Mouse (Mus musculus) forebrain, embryonic 12.5 days (tissue): ENCODE measurements around the gene Ube2m. TPM values are rescaled to one million over a fixed set of nuclear protein-coding genes. Genes with fewer than 3 reads are reported as not detected.

Experiments used
- ATAC-seq: fragments of 200-750 bp; cut with Nextera tagmentation; 2 replicates; pipeline ENCODE4 v1.8.0; 2017; ENCODE audit warnings: moderate TSS enrichment; ENCODE audit not compliant: low FRiP score
- H3K27ac ChIP-seq: fragments of 300-500 bp; sonication (generic); 2 replicates; pipeline ENCODE4 v1.5.1; 2016; ENCODE audit warnings: mild to moderate bottlenecking
- H3K27me3 ChIP-seq: fragments of 300-500 bp; sonication (generic); 2 replicates; pipeline ENCODE4 v1.6.1; 2016; ENCODE audit warnings: mild to moderate bottlenecking
- H3K36me3 ChIP-seq: fragments of 300-500 bp; sonication (generic); replicated peaks from 2 replicates; pipeline ENCODE4 v1.6.1; 2016; ENCODE audit warnings: mild to moderate bottlenecking
- H3K4me1 ChIP-seq: fragments of 300-500 bp; sonication (generic); 2 replicates; pipeline ENCODE4 v1.6.1; 2016
- H3K4me2 ChIP-seq: fragments of 300-500 bp; sonication (generic); 2 replicates; pipeline ENCODE4 v1.6.1; 2016; ENCODE audit warnings: mild to moderate bottlenecking, moderate library complexity
- H3K4me3 ChIP-seq: fragments of 300-500 bp; sonication (generic); replicated peaks from 2 replicates; pipeline ENCODE4 v1.5.1; 2016; ENCODE audit warnings: mild to moderate bottlenecking
- H3K9ac ChIP-seq: fragments of 300-500 bp; sonication (generic); 2 replicates; pipeline ENCODE4 v1.6.1; 2016; ENCODE audit warnings: mild to moderate bottlenecking
- H3K9me3 ChIP-seq: fragments of 300-500 bp; sonication (generic); 2 replicates; pipeline ENCODE4 v1.6.1; 2016
- WGBS: fragments of 180-500 bp; shearing (Covaris S2); methylation state at CpG from one replicate; pipeline ENCODE4 v1.1.7; 2016; 5-methylcytosine and 5-hydroxymethylcytosine counted together
- polyA plus RNA-seq: library from polyadenylated mRNA; unstranded; fragments of >200 nt; fragmentation: Nextera tagmentation; extraction: Ambion mirVana; gene quantifications from 2 replicates; pipeline ENCODE4 v1.2.1, GENCODE M21; 2016

Gene Ube2m
- polyA plus RNA-seq, 1 experiment from 2014 or later: 154 TPM

DNA sequence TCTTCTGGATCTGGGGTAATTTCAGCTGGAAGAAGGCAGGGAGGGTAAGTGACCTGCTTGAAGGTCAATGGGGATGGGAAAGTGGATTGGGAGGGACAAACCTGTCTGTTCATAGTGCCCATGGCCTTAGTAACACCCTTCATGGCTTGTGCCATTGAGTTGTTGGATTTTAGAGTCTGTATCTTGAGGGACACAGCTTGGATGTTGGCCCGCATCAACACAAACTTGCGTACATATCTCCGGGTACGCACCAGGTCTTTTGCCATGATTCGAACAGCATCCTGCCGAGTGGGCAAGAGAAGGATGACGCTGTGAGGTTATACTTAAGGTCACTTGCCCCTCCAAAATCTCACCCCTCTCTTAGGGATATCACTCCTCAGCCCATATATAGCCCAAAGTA is 5.5 kb downstream of the Ube2m start:
- no peaks in the 10 kb centered on the region for H3K27me3 ChIP-seq
- no peak for ATAC-seq
- peaks cover 77% of the 10 kb centered on the region for H3K36me3 ChIP-seq
- H3K4me1 ChIP-seq: peaks cover 38% of the 10 kb centered on the region
- no peaks in the 10 kb centered on the region for H3K9me3 ChIP-seq
- no peak overlapping the region for H3K27ac ChIP-seq
- 94% methylated on average over 7 of the region's 7 CpGs for WGBS
- no peak overlapping the region for H3K9ac ChIP-seq
- H3K4me2 ChIP-seq: no peak overlapping the region
- H3K4me3 ChIP-seq: no peak overlapping the region

DNA sequence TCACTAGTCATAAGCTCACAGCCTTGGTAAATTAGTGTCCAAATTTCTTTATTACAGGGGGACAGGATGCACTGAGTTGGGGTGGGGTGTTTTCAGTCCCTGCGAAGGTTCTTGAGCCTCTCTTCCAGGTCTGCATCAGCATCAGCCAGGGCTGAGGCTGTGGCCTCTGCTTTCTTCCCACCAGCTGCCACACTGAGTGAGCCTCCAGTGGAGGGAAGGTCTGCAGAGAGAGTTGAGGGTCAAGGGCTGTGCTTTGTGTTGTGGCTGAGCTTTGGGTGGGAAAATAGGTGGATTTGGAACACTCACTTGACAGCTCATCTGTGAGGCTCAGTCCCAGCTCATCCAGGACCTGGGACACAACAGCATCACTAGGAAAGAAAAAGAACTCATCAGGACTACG is 6.1 kb downstream of the Ube2m start:
- H3K36me3 ChIP-seq: peaks cover 83% of the 10 kb centered on the region

DNA sequence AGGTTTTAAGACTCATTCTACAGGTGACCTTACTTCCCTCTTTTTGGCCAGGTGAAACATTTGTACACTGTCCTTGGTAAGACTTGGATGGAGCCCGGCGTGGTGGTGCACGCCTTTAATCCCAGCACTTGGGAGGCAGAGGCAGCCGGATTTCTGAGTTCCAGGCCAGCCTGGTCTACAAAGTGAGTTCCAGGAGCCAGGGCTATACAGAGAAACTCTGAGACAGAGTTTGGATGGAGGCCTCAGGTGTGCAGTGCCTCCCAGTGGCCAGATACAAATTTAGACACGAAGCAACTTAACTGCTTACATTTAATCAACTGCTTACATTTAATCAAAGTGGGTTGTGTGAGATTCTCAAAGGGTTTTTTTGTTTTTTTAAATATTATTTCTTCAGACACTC is 7.0 kb downstream of the Ube2m start:
- Histone ChIP-seq H3K36me3 (peaks cover 86% of the 10 kb centered on the region), H3K4me2 (no peak overlapping the region), H3K9me3 (no peaks in the 10 kb centered on the region), H3K4me3 (no peak overlapping the region), H3K4me1 (peaks cover 41% of the 10 kb centered on the region), H3K27ac (no peak overlapping the region), H3K27me3 (no peaks in the 10 kb centered on the region), H3K9ac (no peak overlapping the region)
- WGBS: 69% methylated on average over 5 of the region's 5 CpGs
- no peak for ATAC-seq

More for the DNA sequence above, 6.1 kb downstream of the Ube2m start:
- 87% methylated on average over 2 of the region's 2 CpGs for WGBS
- H3K27me3 ChIP-seq: no peaks in the 10 kb centered on the region
- H3K4me3 ChIP-seq: no peak overlapping the region
- no peak overlapping the region for H3K9ac ChIP-seq
- ATAC-seq: no peak
- no peak overlapping the region for H3K4me2 ChIP-seq
- no peak overlapping the region for H3K27ac ChIP-seq
- H3K9me3 ChIP-seq: no peaks in the 10 kb centered on the region
- H3K4me1 ChIP-seq: peaks cover 41% of the 10 kb centered on the region

DNA sequence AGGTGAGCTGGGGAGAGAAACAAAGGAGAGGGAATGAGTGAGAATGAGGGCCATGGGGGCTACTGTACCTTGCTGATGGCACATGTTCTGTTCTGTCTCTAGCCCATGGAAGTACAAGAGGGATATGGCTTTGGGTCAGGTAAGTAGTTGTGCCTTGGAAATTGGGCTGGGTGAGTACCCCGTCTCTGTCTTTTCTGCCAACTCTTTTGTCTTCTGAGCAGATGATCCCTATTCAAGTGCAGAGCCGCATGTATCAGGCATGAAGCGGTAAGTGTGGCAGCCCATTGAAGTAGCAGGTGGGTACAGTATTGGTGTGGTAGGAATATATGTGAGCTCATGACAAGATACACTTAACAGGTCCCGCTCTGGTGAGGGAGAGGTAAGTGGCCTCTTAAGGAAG is 9.1 kb downstream of the Ube2m start:
- no peak overlapping the region for H3K4me2 ChIP-seq
- peaks cover 83% of the 10 kb centered on the region for H3K36me3 ChIP-seq
- no peak overlapping the region for H3K9ac ChIP-seq
- H3K27me3 ChIP-seq: no peaks in the 10 kb centered on the region
- no peaks in the 10 kb centered on the region for H3K9me3 ChIP-seq
- no peak overlapping the region for H3K4me3 ChIP-seq
- H3K4me1 ChIP-seq: peaks cover 37% of the 10 kb centered on the region
- 89% methylated on average over 4 of the region's 4 CpGs for WGBS
- no peak for ATAC-seq
- no peak overlapping the region for H3K27ac ChIP-seq

DNA sequence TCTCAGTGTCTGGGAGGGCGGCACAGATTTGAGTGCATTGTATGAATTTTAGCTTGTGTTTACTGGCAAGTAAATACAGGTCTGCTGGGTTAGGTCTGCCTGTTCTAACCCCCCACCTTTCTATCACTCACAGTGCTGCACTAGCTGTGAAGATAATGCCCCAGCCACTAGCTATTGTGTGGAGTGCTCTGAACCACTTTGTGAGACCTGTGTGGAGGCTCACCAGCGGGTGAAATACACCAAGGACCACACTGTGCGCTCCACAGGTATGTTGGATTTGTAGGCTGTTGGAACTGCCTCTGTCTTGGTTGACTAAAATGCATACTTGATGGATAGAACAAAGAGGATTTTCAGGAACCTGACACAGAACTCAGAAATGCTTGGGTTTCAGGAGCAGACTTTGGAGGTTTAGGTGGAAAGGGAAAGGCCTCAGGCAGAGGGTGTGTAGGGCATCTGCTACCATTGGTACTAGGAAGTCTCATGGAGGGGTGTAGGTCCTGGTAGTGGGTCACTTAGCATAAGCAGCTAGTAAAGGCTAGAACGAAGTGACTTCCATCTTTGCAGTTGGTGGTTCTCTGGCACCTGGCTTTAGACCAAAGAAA is 12.5 kb downstream of the Ube2m start:
- Histone ChIP-seq H3K27ac (peak overlapping the region; percentile 100), H3K36me3 (peaks cover 53% of the 10 kb centered on the region), H3K9me3 (no peaks in the 10 kb centered on the region), H3K4me3 (peak overlapping the region; percentile 97), H3K27me3 (no peaks in the 10 kb centered on the region), H3K9ac (peak overlapping the region; percentile 98), H3K4me1 (peaks cover 33% of the 10 kb centered on the region), H3K4me2 (peak overlapping the region; percentile 99)
- no peak for ATAC-seq
- 35% methylated on average over 4 of the region's 4 CpGs for WGBS

DNA sequence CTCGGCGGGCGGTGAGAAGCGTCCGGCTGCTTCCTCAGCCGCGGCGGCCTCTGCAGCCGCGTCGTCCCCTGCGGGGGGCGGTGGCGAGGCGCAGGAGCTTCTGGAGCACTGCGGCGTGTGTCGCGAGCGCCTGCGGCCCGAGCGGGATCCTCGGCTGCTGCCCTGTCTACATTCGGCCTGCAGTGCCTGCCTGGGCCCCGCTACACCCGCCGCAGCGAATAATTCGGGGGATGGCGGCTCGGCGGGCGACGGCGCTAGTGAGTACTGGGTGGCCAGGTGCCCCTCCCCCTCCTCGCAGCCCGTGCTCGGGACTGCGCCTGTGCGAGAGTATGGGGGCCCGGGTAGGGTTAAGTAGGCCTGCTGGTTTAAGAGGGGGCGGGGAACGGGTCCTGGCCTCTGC is 13.3 kb downstream of the Ube2m start:
- Histone ChIP-seq H3K36me3 (peaks cover 45% of the 10 kb centered on the region), H3K4me2 (peak overlapping the region; percentile 99), H3K4me3 (peak overlapping the region; percentile 97), H3K9ac (peak overlapping the region; percentile 98), H3K4me1 (peaks cover 33% of the 10 kb centered on the region), H3K9me3 (no peaks in the 10 kb centered on the region), H3K27ac (peak overlapping the region; percentile 100), H3K27me3 (no peaks in the 10 kb centered on the region)
- 0% methylated on average over 37 of the region's 44 CpGs for WGBS
- ATAC-seq: peak; percentile 61

DNA sequence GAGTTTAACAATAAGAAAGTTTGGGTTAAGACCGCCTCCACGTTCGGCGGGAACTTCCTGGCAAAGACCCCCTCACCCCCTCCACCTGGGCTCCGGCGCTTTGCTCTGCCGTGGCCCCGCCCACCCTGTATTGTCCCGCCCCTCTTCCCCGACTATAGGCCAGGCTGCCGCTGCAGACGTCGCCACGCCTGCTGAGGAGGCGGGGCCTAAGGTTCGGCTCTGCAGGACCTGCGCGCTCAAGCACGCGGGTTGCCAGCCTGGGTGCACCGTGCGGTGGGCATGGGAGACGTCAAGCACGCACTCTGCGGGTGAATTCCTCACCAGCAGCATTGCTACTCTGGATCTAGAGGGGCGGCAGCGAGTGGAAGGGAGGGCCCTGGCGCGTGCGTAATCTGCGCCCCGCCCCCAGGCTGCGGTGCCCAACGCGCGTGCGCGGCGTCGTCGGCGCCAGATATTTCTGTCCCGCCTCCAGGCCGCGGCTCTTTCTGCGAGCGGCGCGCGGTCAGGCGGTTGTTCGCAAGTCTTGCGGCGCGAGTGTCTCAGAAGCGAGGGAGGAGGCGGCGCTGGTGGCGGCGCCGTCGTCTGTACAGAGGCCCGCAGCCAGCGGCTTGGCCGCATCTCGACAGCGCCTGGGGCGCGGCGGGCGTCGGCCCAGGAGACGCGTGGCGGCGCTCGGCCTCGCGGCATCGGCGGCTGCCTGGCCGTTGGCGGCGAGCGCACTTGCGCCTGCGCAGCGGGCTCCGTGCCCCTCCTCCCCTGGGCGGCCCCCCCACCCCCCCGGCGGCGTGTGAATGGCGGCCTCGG is 13.9 kb downstream of the Ube2m start:
- H3K9ac ChIP-seq: peak overlapping the region; percentile 98
- no peaks in the 10 kb centered on the region for H3K9me3 ChIP-seq
- H3K27me3 ChIP-seq: no peaks in the 10 kb centered on the region
- H3K4me2 ChIP-seq: peak overlapping the region; percentile 99
- H3K4me3 ChIP-seq: peak overlapping the region; percentile 97
- WGBS: under 1% methylated on average over 81 of the region's 95 CpGs
- peaks cover 33% of the 10 kb centered on the region for H3K4me1 ChIP-seq
- peaks cover 38% of the 10 kb centered on the region for H3K36me3 ChIP-seq
- ATAC-seq: peak; percentile 87
- peak overlapping the region; percentile 100 for H3K27ac ChIP-seq

DNA sequence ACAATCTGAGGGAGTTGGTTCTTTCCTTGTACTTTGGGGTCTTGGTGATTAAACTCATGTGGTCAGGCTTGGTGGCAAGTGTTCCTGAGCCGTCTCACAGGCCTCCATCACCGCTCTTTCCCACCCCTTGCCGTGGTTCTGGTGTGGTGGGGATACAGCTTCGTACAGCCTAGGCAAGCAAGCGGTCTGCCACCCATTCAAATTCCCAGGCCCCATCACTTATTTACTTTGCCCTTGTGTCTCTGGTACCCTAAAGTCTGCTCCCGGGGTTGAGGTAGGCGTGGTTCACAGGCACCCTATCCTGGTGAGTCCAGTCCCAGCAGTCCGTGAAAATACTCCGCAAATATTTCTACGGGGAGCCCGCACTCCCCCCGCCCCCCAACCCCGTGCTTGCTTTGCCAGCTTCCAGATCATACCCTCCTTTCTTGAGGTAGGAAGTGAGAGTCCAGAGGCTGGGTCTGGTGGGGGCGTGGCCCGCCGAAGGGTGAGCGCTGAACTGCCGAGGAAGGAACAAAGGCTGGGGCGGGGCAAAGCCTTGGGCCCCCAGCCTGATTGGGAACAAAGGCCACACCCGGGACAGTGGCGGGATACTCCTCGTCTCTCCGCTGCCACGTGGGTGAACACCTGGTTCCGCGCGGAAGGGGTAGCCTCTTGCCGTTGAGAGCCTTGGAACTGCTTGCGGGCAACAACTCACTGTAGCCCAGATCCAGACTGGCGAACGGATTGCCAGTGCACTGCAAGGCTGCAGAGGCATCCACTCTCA is 15.1 kb downstream of the Ube2m start:
- H3K4me3 ChIP-seq: peak overlapping the region; percentile 97
- H3K36me3 ChIP-seq: peaks cover 27% of the 10 kb centered on the region
- no peaks in the 10 kb centered on the region for H3K27me3 ChIP-seq
- peak overlapping the region; percentile 98 for H3K9ac ChIP-seq
- H3K27ac ChIP-seq: peak overlapping the region; percentile 100
- peak overlapping the region; percentile 99 for H3K4me2 ChIP-seq
- 3% methylated on average over 31 of the region's 31 CpGs for WGBS
- peak; percentile 70 for ATAC-seq
- H3K9me3 ChIP-seq: no peaks in the 10 kb centered on the region
- peaks cover 33% of the 10 kb centered on the region for H3K4me1 ChIP-seq

DNA sequence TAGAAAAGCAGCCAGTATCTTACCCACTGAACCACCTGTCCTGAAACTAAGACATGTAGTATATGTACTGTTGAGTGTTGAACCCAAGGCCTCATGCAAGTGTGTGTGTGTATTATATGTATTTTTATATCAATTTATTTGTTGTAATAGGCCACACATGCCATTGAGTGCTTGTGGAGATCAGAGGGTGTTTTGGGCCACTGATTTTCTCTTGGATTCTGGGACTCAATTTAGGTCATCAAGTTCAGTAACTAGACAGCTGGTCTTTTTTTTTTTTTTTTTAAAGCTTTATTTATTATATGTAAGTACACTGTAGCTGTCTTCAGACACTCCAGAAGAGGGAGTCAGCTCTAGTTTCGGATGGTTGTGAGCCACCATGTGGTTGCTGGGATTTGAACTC is 22.9 kb downstream of the Ube2m start:
- Histone ChIP-seq H3K9ac (no peak overlapping the region), H3K4me3 (no peak overlapping the region), H3K9me3 (no peaks in the 10 kb centered on the region), H3K27me3 (no peaks in the 10 kb centered on the region), H3K27ac (no peak overlapping the region), H3K4me2 (no peak overlapping the region), H3K36me3 (no peaks in the 10 kb centered on the region), H3K4me1 (peaks cover 5% of the 10 kb centered on the region)
- 96% methylated on average over 1 of the region's 1 CpGs for WGBS
- ATAC-seq: no peak

DNA sequence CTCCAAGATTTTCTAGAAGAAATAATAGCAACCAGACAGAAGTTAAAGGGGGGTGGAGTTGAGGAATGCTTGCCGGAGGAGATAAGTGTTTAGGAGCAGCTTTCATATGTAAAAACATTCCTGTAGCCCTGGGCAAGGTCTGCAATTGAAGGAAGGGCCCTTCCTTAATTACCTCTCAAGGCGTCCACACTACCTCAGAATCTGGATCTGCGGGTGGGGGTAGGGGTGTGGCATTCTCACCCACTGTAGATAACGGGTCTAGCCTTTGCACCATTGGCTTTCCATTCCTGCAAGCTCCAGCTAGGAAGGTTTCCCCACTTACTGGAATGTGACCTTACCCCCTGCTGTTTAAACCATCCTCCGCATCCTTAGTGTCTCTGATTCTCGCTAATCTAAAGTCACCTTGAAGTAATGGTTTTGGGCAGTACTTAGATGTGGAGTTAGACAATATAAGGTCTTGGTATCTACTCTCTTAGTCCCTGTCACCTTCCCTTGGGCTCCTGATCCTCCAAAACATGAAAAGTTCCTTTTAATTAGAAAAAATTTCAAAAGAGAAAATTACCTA is 23.7 kb downstream of the Ube2m start:
- Histone ChIP-seq H3K4me3 (no peak overlapping the region), H3K4me1 (peaks cover 7% of the 10 kb centered on the region), H3K4me2 (no peak overlapping the region), H3K9ac (no peak overlapping the region), H3K27ac (no peak overlapping the region), H3K36me3 (no peaks in the 10 kb centered on the region), H3K9me3 (no peaks in the 10 kb centered on the region), H3K27me3 (no peaks in the 10 kb centered on the region)
- 44% methylated on average over 6 of the region's 6 CpGs for WGBS
- ATAC-seq: no peak

DNA sequence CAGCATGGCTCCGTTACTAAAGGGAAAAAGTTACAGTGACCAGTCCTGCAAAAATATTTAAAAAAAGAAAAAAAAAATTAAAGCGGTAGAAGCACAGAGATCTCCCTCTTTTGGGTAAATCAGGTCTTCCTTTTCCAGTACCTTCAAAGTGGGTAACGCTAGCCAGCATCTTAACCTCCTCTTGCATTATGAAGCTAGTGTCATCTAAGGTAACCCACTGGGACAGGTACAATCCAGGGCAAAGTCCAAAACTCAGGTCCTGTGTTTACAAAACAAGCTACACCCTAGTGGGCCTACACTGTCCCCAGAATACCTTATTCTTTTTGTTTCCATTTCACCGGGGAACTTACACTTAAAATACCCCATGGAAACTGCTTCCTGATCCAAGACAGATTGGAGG is 24.4 kb downstream of the Ube2m start:
- Histone ChIP-seq H3K4me1 (peaks cover 10% of the 10 kb centered on the region), H3K4me3 (no peak overlapping the region), H3K9ac (no peak overlapping the region), H3K27me3 (no peaks in the 10 kb centered on the region), H3K27ac (no peak overlapping the region), H3K9me3 (no peaks in the 10 kb centered on the region), H3K4me2 (no peak overlapping the region), H3K36me3 (no peaks in the 10 kb centered on the region)
- ATAC-seq: no peak
- WGBS: 69% methylated on average over 4 of the region's 4 CpGs
